Mouse (Mus musculus): ENCODE measurements around the gene 1700047I17Rik2. TPM values are rescaled to one million over a fixed set of nuclear protein-coding genes. Genes with fewer than 3 reads are reported as not detected.
"Not testable (repeated sequence)": the region's sequence is repeated elsewhere in the genome, so short reads cannot be mapped to it uniquely, and the experiment has no call there.

The 1700047I17Rik2 gene
- polyA plus RNA-seq, 1 experiment from 2014 or later, result 5.5 TPM

- H3K27ac ChIP-seq (replicated peaks; ENCODE audit: low read depth, low read length); H3K36me3 ChIP-seq (ENCODE audit: control insufficient read depth, insufficient read depth, low read length); H3K9ac ChIP-seq (ENCODE audit: low read length); H3K27me3 ChIP-seq (ENCODE audit: control insufficient read depth, insufficient read depth, low read length); DNase-seq (ENCODE audit: low spot score); H3K4me1 ChIP-seq (ENCODE audit: control insufficient read depth, insufficient read depth, low read length); H3K4me2 ChIP-seq (ENCODE audit: low read depth, severe bottlenecking); H3K9me3 ChIP-seq (ENCODE audit: control insufficient read depth, low read length): not testable (repeated sequence)
- ATAC-seq (ENCODE audit: insufficient number of reproducible peaks, low FRiP score, low TSS enrichment, low read depth), result peak; percentile 99
- peak within 1 kb of the TSS; percentile 26 for H3K4me3 ChIP-seq (ENCODE audit: low read depth, low read length)
- WGBS, result no CpG with 5 or more reads among the region's 57 CpGs
Observed at GRCm38 (mm10) chr12:55229626-55230519, 30.5 kb downstream of the 1700047I17Rik2 start, which contains the start of gene Srp54c. Gene Srp54c (plus strand): TSS chr12:55230168.

GRCm38 (mm10) chr12:55230520-55230861 is 31.1 kb downstream of the 1700047I17Rik2 start:
- not testable (repeated sequence) for H3K36me3 ChIP-seq (ENCODE audit: control insufficient read depth, insufficient read depth, low read length); H3K9ac ChIP-seq (ENCODE audit: low read length); H3K4me1 ChIP-seq (ENCODE audit: control insufficient read depth, insufficient read depth, low read length); H3K27me3 ChIP-seq (ENCODE audit: control insufficient read depth, insufficient read depth, low read length); H3K9me3 ChIP-seq (ENCODE audit: control insufficient read depth, low read length); H3K4me2 ChIP-seq (ENCODE audit: low read depth, severe bottlenecking); H3K27ac ChIP-seq (replicated peaks; ENCODE audit: low read depth, low read length); DNase-seq (ENCODE audit: low spot score); ATAC-seq (ENCODE audit: insufficient number of reproducible peaks, low FRiP score, low TSS enrichment, low read depth)
- H3K4me3 ChIP-seq (ENCODE audit: low read depth, low read length), result peak overlapping the region; percentile 26
- 0% methylated on average over 9 of the region's 25 CpGs for WGBS

- not testable (repeated sequence) for DNase-seq (ENCODE audit: low spot score); H3K9ac ChIP-seq (ENCODE audit: low read length); H3K4me2 ChIP-seq (ENCODE audit: low read depth, severe bottlenecking); H3K36me3 ChIP-seq (ENCODE audit: control insufficient read depth, insufficient read depth, low read length); H3K4me3 ChIP-seq (ENCODE audit: low read depth, low read length); H3K9me3 ChIP-seq (ENCODE audit: control insufficient read depth, low read length); H3K27ac ChIP-seq (replicated peaks; ENCODE audit: low read depth, low read length); ATAC-seq (ENCODE audit: insufficient number of reproducible peaks, low FRiP score, low TSS enrichment, low read depth); H3K27me3 ChIP-seq (ENCODE audit: control insufficient read depth, insufficient read depth, low read length); H3K4me1 ChIP-seq (ENCODE audit: control insufficient read depth, insufficient read depth, low read length)
- WGBS, result no CpG with 5 or more reads among the region's 8 CpGs
Observed at GRCm38 (mm10) chr12:55242243-55242642, 42.9 kb downstream of the 1700047I17Rik2 start.

GRCm38 (mm10) chr12:55261950-55262349 is 62.6 kb downstream of the 1700047I17Rik2 start:
- not testable (repeated sequence) for H3K4me3 ChIP-seq (ENCODE audit: low read depth, low read length); H3K4me1 ChIP-seq (ENCODE audit: control insufficient read depth, insufficient read depth, low read length); DNase-seq (ENCODE audit: low spot score); H3K9me3 ChIP-seq (ENCODE audit: control insufficient read depth, low read length); H3K4me2 ChIP-seq (ENCODE audit: low read depth, severe bottlenecking); H3K27me3 ChIP-seq (ENCODE audit: control insufficient read depth, insufficient read depth, low read length); H3K36me3 ChIP-seq (ENCODE audit: control insufficient read depth, insufficient read depth, low read length); ATAC-seq (ENCODE audit: insufficient number of reproducible peaks, low FRiP score, low TSS enrichment, low read depth); H3K27ac ChIP-seq (replicated peaks; ENCODE audit: low read depth, low read length); H3K9ac ChIP-seq (ENCODE audit: low read length)
- WGBS, result no CpG with 5 or more reads among the region's 8 CpGs

- H3K4me2 ChIP-seq (ENCODE audit: low read depth, severe bottlenecking); H3K4me1 ChIP-seq (ENCODE audit: control insufficient read depth, insufficient read depth, low read length); H3K4me3 ChIP-seq (ENCODE audit: low read depth, low read length); DNase-seq (ENCODE audit: low spot score); H3K9ac ChIP-seq (ENCODE audit: low read length); ATAC-seq (ENCODE audit: insufficient number of reproducible peaks, low FRiP score, low TSS enrichment, low read depth); H3K27ac ChIP-seq (replicated peaks; ENCODE audit: low read depth, low read length); H3K27me3 ChIP-seq (ENCODE audit: control insufficient read depth, insufficient read depth, low read length); H3K9me3 ChIP-seq (ENCODE audit: control insufficient read depth, low read length); H3K36me3 ChIP-seq (ENCODE audit: control insufficient read depth, insufficient read depth, low read length): not testable (repeated sequence)
- WGBS, result no CpG with 5 or more reads among the region's 5 CpGs
Observed at GRCm38 (mm10) chr12:55263385-55263784, 64.0 kb downstream of the 1700047I17Rik2 start.

Other genes starting within 250 kb of the 1700047I17Rik2 start
- gene Gm20403, start 213.1 kb upstream of the 1700047I17Rik2 start, polyA plus RNA-seq (2014; fragmentation: Nextera tagmentation; extraction: Ambion mirVana), result not detected in 2 replicates
- gene Baz1a, start 185.2 kb upstream of the 1700047I17Rik2 start, polyA plus RNA-seq (2014; fragmentation: Nextera tagmentation; extraction: Ambion mirVana), result 25.3 and 32.4 TPM in 2 replicates
- gene 2700097O09Rik, start 119.5 kb upstream of the 1700047I17Rik2 start, polyA plus RNA-seq (2014; fragmentation: Nextera tagmentation; extraction: Ambion mirVana), result 40.8 and 41.6 TPM in 2 replicates
- gene Srp54a, start 119.3 kb upstream of the 1700047I17Rik2 start, polyA plus RNA-seq (2014; fragmentation: Nextera tagmentation; extraction: Ambion mirVana), result 165 and 174 TPM in 2 replicates
- 11.3 and 13.0 TPM in 2 replicates for gene Fam177a, start 75.1 kb upstream of the 1700047I17Rik2 start, polyA plus RNA-seq (2014; fragmentation: Nextera tagmentation; extraction: Ambion mirVana)
- gene Srp54b, start 44.5 kb upstream of the 1700047I17Rik2 start, polyA plus RNA-seq (2014; fragmentation: Nextera tagmentation; extraction: Ambion mirVana), result 50.8 and 51.2 TPM in 2 replicates
- gene Srp54c, start 30.6 kb downstream of the 1700047I17Rik2 start, polyA plus RNA-seq (2014; fragmentation: Nextera tagmentation; extraction: Ambion mirVana), result 64.9 and 72.0 TPM in 2 replicates
- gene 1110008L16Rik, start 100.0 kb downstream of the 1700047I17Rik2 start, polyA plus RNA-seq (2014; fragmentation: Nextera tagmentation; extraction: Ambion mirVana), result 17.1 and 20.4 TPM in 2 replicates
- 28.2 and 30.0 TPM in 2 replicates for gene Ppp2r3c, start 103.4 kb downstream of the 1700047I17Rik2 start, polyA plus RNA-seq (2014; fragmentation: Nextera tagmentation; extraction: Ambion mirVana)
- 478 and 499 TPM in 2 replicates for gene Psma6, start 184.6 kb downstream of the 1700047I17Rik2 start, polyA plus RNA-seq (2014; fragmentation: Nextera tagmentation; extraction: Ambion mirVana)